Mouse (Mus musculus) heart, postnatal 14 days (tissue): ENCODE measurements around the gene Aff3. TPM values are rescaled to one million over a fixed set of nuclear protein-coding genes. Genes with fewer than 3 reads are reported as not detected.
A peak's percentile ranks its signal among the peaks of the same experiment; 100 is the strongest.

ENCODE experiments used
- DNase-seq, 2 experiments: peaks; one replicate each; pipeline ENCODE4 v3.0.0; 2021 to 2022
- intact Hi-C: fragments of 180-260 bp; cut with DNase I; formaldehyde crosslinking; loops from one replicate; pipeline ENCODE4 v1.15.1; 2025
- total RNA-seq, 2 experiments: library from RNA; stranded (reverse); gene quantifications; 2 replicates each; pipeline ENCODE4 v1.2.3; 2021

Gene Aff3
- total RNA-seq, 2 experiments from 2014 or later = 4.4 to 5.8 TPM

DNA sequence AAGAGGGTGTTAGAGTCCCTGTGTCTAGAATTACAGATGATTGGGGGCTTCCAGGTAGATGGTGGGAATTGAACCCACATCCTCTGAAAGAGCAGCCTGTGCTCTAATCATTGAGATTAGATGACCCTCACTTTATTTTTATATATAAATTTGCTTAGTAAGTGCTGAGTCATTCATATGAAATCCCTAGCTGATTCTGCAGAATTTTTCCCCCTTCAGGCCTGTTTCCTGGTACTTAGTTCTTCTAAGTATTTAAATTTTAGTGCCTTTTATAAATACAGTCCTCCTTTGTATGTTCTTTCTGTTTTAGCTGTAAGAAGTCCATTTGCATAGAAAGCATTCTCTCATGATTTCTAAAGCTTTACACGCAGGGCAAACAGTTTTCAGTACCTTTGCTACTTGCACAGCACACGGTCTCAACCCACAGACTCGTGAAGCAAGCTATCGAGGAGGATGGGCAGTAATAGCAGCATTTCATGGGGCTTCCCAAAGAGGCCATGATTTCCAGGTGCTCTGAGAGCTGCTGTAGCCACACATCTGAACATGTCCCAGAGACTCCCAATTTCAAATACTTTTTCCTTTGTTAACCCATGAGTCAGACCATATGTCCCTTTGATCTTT lies 5.7 kb downstream of the Aff3 start:
- intact Hi-C loops = no loop called here
- no peak for DNase-seq

DNA sequence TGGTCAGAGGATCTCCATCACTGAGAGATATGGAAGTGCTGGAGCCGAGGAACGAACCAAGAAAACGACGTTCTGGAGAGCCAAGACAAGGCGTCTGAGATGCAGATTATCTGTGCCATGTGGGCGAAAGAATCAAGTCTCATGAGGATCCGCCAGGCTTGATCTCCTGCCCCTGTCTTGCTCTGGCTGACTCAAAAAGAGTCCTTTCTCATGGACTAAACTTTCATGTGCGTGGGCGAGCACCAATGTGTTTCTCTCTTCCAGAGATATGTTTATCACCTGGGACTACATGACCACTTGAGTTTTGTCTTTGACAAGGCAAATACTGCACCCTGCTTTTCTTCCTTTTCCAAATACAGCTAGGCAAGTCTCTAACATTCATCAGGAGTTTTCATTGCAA lies 6.4 kb downstream of the Aff3 start:
- intact Hi-C loops = no loop called here
- DNase-seq = no peak

DNA sequence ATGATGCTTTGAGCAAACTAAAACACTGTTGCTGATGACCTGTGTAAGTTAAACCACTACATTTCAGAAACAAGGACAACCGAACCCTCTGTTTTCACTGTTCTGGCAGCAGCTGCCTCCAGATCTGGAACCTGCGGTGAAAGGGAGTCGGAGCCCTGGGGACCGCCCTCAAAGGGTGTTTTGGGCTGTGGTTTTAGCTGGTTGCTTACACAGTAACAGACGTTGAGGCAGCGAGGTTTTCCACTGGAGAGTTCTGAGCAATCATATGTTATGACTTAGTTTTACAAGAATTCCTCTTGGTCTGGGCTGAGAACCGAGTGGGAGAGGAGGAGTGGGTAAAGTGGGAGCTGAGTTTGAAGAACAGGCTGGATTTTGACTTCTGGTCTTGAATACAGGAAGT lies 7.1 kb downstream of the Aff3 start:
- DNase-seq = no peak
- intact Hi-C loops = no loop called here

DNA sequence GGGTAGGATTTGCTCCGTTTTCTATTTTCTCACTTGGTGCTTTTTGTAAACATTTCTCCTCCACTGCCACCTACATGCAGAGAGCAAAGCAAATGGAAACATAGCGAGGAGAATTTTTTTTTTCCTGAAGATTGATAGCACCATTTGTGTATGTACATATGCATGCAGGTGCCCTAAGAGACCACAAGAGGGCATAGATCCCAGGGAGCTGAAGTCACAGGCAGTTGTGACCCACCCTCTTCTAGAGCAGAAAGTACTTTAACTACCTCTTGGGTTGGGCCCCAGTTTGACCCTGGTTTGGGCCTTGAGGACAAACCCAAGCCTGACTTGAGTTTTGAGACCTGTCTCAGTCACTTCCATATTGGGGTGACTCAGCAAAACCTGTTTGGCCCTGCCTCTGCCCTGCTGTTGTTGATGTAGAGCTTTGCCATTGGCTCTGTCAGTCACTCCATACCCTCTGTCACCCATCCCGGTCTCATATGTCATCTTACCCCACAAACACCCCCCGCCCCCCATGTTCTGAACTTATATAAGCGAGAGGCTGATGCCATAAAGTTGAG lies 9.7 kb downstream of the Aff3 start:
- intact Hi-C loops = no loop called here
- no peak for DNase-seq

DNA sequence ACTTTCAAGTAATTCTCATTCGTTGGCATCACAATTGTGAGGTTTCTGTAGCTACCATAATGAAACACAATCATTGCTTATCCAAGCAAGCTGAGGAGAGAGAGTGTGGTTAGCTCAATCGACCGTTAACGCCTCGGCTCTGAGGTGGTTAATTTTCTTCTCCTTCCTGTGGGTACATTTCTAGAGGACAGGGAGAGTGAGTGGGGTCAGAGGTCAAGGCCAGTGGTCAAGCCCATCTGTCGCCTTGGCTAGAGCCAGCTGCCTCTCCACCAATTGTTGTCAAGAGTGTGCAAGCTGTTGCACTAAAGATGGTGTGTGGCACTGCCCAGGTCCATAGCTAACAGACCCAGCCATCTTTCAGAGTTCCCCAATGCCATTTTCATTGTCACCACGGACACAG lies 14.7 kb downstream of the Aff3 start:
- DNase-seq = no peak
- intact Hi-C loops = no loop called here

DNA sequence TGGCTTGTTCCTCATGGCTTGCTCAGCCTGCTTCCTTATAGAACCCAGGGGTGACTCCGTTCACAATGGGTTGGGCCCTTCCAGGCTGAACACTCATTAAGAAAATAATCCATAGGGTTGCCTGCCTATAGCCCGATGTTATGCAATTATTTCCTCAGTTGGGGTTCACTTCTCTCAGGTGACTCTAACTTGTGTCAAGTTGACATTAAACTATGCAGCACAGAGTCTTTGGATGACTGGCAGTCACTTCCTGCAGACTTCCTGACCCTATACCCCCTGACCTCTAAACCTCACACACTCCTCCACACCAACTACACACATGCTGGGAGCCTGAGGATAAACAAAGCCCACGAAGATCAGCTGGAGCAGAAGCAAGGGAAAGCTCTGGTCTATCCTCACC lies 15.6 kb downstream of the Aff3 start:
- intact Hi-C loops = no loop called here
- DNase-seq = no peak

DNA sequence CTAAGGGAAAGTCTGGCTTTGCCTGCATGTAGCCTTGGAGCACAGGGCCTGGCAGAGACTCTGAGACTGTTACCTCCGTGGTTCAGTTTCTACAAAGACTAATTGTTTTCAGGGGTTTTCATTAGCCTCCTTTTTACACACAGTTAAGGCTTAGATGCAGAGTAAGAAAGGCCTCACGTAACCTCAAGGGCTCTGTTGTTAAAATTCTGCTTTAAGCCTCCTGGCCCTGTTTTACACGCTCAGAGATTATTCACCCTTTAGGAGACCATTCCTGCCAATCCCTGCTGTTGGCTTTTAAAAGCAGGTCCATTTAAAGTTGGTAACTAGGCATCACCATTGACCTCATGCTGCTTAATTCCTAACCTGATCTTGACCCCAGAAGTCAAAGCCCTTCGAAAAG lies 22.5 kb downstream of the Aff3 start:
- DNase-seq = no peak
- intact Hi-C loops = no loop called here

DNA sequence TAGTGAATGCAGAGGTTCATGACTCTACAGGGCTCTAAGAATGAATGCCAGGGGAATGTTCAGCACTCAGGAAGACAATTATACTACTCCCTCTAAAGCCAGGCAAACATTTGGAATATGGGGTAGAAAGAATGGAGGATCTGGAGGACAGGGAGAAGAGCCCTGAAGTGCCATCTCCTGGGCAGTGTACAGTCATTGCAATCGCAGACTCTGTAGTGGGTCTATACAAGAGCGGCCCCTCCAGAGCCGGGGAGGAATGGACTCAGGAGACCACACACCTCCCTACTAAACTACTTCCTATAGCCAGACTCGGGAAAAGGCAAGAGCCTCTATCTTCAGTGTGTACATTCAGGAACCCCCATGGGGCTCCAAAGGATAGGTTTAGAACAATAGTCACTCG lies 25.1 kb downstream of the Aff3 start:
- intact Hi-C loops = no loop called here
- DNase-seq = no peak

DNA sequence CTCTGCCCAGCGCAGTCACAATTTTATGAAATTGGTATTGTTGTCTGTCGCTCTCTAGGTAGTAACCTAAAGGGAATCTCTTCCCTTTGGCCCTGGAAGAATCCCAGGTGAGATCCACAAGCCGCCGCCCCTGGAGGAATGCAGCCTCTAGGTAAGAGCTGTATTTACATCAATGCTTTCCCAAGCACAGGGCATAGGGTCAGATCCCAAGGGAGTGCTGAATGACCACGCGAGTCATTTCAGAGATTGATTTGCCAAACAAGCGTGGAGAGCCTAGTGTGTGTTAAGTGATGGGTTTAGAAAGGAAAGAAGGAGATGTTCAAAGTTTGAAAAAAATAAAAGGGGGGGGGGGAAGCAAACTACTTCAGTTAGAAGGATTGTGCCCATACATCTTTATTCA lies 29.2 kb downstream of the Aff3 start:
- intact Hi-C loops = no loop called here
- DNase-seq = no peak

DNA sequence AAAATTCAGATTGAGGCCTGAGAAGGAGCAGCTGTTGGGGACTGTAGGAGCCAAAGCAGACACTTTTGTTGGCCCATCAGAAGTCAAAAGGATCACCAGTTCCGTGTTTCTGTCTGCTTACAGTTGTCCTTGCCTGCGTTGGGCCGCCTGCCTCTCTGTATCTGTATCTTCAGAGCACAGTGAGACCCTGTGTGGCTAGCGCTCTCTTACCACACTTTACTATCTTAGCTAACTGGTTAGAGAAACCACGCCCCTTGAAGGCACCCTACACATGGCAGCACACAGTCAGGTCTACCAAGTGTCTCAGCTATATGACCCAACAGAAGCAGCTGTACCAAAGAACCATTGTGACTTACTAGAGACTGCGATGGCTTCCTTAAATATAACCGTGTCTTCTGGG lies 30.7 kb downstream of the Aff3 start:
- no peak for DNase-seq
- intact Hi-C loops = no loop called here

DNA sequence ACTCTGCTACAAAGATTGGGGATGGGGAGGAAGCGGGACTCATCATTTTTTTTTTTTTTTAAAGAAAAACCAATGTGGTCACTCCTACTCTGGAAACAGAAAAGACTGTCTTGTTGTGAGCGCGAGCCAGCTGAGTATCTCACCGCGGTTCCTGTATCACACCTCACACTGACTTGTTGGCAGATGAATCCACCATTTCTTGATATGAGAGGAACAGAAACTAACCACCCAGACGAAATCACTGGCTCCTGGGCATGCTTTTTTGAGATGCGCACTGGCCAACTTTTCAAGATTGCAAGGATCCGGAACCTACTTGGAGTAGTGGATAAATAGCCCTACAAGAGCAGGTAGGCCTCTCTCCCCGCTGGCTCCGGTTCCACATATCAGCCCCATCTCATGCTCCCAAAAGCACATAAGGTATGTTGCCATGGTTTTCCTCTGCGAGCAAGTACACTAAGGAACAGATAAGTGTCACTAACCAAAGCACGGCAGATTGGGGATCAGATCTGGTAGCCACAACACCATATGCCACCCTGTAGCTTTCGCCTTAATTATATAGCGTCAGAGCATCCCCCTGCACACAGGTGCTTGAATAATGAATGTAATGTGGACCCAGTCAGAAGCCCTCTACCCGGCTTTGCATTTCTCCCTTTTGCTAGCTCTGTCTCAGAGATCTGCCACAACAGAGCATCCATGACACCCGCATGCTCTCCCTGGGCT lies 32.1 kb downstream of the Aff3 start:
- DNase-seq = no peak
- intact Hi-C loops = no loop called here

DNA sequence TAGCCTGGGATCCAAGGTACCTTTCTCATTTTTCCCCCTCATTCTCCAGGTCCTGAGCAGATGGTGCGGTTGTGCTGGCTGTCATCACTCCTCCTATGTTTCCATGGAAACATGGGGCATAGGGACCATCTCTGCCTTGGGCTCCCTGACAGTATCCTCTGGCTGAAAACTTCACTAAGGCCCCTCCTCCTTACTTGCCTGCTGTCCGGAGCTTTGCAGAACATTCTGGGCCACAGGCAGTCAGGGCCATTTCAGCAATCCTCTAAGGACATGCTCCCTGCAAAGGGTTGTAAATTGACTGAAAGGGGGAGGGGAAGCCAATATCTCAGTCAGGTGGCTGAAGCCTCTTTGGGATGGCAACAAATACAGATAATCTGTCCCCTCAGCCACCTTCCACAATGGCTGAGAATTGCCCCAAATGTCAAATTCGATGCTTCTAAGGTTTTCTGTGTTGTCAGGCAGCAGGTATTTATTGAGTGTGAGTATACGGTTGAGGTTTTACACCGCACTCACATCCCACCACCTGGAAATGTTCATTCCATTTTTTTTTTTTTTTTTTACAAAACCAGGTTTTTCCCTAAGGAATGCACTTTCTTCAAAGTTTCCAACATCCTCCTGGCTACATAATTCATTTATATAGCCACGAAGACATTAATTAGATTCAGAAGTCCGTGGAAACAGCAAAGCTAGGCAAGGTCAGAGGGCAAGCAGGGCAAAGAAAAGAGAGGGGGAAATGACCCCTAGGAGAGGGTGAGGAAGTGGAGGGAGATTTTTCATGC lies 33.1 kb downstream of the Aff3 start:
- intact Hi-C loops = no loop called here
- DNase-seq = no peak

DNA sequence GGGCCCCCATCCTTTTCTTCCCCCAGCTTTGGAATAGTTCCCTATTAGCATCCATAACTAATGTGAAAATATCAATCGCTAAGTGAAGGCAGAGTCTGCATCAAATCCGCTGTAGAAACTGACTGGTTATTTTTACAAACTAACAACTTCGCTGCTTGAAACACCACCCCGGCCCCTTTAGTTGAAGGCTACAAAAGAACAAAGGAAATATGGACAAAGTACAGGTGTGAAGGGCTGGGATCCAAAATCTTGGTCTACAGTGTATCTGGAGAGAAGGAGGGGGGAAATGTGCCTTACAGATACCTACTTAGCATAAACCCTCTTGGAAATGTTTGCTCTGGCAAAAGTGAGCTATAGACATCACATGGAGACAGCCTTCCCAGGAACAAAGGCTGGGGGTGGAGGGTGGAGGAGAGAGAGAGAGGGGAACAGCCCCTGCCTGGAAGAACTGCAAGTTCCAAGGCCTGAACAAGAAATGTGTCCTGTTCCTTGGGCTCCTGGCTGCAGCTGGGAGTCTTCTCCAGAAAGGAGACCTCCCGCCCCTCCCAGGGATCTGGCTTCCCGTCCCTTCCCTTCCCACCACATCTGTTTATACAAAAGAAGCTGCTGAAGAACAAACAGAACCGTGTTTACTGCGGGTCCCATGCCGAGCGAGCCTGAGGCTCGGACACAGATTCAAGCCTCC lies 35.7 kb downstream of the Aff3 start:
- intact Hi-C loops = loop anchor here (10.0 kb wide), 1 partner anchor 234 kb away; no protein-coding TSS in a partner anchor
- peak; percentile 33 to 46 for DNase-seq

DNA sequence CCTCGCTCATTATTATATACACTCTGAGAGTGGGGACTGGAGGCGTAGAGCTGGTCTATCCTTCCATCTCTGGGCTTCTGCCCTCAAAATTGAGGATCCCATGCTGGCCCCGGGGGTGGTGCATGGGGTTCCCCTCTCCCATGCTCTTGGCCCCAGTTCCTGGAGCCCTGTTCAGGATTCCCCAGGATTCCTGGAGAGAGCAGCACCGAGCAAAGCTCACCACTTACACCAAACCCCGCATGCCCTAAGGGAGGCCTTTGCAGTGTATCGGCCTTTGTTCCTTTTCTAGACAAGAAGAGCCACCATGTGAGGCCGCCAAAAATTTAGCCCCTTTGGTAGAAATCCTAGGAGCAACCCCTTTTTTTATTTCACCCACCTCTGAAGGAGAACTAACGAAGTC lies 36.3 kb downstream of the Aff3 start:
- intact Hi-C loops = loop anchor here (10.0 kb wide), 1 partner anchor 234 kb away; no protein-coding TSS in a partner anchor
- DNase-seq = no peak

DNA sequence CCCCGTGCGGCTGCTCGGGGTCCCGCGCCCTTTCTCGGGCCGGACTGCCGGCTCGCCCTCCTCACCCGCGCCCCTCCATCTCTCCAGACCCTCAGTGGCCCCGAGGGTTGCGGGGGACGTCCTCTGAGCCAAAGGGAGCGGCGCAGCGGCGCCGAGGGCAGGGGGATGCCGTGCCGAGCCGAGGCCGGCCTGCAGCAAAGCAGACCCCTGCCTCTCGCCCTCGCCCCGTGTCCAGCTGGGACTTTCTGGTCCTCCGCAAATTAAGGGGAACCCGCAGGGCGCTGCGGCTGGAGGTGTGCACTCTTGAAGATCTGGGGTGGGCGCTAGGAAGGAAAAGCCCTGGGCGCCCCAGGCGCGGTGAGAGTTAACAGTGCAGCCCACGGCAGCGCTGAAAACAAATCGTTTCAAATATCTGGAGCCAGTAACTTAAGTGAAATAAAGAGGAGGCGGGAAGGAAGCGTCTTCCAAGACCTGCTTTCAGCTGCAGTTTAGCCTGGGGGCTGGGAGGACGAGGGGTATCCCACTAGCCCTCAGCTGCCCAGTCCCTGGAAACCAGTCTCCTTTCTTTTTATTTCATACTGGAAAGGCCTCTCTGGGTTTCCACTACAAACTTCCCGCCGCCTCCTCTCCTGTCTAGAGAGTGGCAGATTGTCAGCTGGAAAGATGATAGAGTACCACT lies 36.9 kb downstream of the Aff3 start:
- peak; percentile 19 to 23 for DNase-seq
- intact Hi-C loops = loop anchor here (10.0 kb wide), 1 partner anchor 233 kb away; no protein-coding TSS in a partner anchor

DNA sequence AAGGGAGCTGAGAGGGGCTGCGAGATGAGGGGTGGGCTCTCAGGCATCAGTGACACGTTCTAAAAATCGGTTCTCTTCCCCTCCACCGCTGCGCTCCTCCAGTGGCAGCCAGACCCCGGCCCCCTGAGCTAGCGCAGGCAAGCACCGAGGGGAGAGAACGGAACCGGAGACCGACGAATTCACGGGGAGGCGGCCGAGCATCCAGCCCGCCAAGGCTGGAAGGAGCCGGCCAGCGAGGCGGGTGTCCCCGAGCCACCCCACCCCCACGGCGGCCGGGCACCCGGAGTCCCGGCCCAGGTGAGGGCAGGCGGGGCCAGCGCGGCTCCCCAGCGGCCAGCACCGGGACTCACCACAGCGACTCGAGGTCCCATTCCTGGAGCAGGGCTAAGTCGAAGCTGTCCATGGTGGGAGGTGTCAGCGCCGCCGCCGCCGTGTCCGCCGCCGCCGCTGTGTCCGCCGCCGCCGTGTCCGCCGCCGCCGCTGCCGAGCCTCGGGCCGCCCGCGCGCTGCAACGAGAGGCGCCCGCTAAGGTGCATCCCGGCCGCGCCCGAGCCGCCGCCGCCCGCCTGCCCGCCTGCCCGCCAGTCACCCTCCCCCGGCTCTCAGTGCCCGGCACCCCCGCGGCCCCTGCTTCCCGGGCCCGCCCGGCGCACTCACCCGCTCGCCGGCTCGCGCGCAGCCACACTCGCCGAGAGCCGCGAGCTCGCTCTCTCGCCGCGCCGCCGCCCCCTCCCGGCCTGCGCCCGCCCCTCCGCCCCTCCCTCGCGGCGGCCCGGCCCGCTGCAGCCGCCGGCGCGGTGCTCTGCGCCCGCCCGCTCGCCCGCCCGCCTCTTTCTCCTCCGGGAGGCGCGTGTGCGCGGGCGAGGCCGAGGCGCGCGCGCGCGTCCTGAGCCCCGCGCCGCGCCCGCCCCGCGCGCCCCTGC lies 37.8 kb downstream of the Aff3 start:
- intact Hi-C loops = loop anchor here (10.0 kb wide), 1 partner anchor 232 kb away; no protein-coding TSS in a partner anchor

DNA sequence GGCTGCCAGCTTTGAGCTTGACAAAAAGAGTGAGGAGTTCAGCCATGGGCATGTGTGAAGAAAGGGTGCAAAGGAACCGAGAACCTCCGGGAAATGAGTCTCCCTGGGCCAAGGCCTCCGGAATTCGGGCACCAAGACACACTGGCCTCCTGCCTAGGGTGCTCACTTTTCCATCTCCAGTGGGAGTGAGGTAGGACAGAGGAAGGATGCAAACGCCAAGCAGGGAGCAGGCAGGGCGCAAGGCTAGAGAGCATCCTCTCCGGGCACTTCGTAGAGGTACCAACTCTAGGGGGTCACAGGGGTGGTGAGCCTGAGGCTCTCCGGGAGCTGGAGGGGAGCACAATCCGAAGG lies 38.4 kb downstream of the Aff3 start:
- intact Hi-C loops = loop anchor here (10.0 kb wide), 1 partner anchor 232 kb away; no protein-coding TSS in a partner anchor
- no peak for DNase-seq

More for the DNA sequence above, 37.8 kb downstream of the Aff3 start:
- peak; percentile 67 to 76 for DNase-seq

DNA sequence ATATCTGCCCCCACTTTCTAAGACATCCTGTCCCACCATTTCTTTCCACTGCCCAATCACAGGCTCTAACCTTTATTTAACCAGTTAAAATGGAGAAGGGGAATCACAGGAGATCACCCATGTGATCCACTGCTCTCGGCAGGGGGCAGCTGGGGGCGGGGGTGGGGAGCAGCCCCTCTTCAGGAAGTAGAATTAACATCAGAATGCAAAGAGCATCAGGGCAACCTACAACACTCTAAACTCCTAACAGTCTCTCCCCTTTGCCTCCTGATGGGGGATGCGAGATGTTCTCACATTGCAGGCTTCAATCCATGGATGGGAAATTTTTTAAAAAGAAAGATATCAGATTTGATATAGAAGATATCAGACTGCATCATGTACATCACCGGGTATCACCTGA lies 42.9 kb downstream of the Aff3 start:
- intact Hi-C loops = loop anchor here (10.0 kb wide), 1 partner anchor 227 kb away; no protein-coding TSS in a partner anchor
- no peak for DNase-seq

DNA sequence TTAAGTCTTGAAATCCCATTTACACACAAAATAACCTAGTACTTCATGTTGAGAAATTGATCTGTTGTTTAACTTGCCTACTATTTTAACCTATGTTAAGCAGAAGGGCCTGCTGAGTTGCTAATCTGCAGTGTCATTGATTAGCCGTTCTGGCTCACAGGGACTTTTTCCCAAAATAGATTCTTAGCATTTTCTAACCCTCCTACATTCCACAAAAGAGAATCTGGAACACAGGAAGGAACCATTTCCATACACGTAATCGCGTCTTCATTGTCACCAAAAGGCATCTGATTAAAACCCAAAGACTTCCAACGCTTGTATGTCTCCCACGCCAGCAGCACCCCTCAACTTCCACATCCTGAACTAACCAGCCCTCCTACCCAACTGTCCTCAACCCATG lies 44.4 kb downstream of the Aff3 start:
- intact Hi-C loops = loop anchor here (10.0 kb wide), 1 partner anchor 226 kb away; no protein-coding TSS in a partner anchor
- DNase-seq = no peak
